Mouse (Mus musculus): ENCODE results near the gene Olfr1257. TPM values are rescaled to one million over a fixed set of nuclear protein-coding genes. Genes with fewer than 3 reads are reported as not detected.

Olfr1257 gene
- polyA plus RNA-seq (2017; shearing (Covaris generic)): not detected

DNA sequence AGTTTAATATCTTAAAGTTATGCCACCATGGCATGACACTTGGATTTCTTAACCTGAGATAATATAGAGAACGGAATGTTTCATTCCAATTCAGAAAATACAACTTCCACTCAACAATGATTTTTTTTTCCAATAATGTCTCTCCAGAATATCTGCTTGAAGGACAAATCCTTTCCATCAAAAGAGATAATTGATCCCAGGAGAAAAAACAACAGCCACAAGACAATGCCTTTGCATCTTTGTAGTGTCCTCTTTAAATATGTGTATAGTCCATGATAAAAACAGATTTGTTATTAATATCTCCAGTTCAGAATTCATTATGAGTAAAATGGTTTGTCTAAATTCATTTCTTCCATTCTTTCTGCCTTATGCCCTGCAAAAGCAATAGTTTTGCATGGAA is at the start of gene Olfr1257:
TSS of gene Olfr1257 (plus strand) at position 301 of the 400 bp plus-strand sequence.

DNA sequence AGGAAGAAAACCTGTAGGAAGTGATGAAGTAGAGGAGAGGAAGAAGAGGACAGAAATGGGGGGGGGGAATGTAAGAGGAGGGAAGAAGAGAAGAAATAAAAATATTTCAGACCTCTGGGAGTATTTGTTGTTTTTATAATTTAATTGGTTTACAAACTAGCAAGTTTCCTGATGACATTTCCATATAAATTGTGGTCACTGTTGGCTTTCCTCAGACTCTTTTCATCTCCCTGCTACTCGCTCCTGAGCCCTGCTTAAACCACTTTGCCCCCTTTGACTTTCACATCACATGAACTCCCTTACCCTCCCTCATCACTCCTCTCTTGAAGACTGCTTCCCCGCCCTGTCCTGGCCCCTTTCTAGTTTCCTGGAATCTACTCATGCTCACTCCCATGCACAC is 36.8 kb upstream of the Olfr1257 start, which contains the start of gene Olfr1256:
TSS of gene Olfr1256 (minus strand) at position 101 of the 400 bp plus-strand sequence.

DNA sequence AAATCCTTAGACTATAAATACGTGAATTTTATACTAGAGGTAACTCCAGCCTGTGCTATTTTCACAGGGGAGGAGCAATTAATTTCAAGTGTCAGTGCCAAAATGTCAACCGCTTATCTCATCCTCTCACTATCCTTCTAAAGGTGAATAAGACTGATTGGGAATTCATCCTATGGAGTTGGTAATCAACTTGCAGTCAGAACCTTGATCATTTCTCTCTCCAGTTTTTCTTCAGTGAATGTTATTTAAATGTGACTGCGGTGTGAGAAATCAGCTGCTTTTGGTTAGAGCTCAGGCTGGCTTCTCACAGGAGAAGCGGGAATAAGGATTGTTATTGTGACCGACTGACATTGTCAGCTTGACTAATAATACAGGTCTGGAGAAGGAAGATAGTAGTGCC is 30.1 kb upstream of the Olfr1257 start, which contains the start of gene Olfr48:
TSS of gene Olfr48 (minus strand) at position 101 of the 400 bp plus-strand sequence.

DNA sequence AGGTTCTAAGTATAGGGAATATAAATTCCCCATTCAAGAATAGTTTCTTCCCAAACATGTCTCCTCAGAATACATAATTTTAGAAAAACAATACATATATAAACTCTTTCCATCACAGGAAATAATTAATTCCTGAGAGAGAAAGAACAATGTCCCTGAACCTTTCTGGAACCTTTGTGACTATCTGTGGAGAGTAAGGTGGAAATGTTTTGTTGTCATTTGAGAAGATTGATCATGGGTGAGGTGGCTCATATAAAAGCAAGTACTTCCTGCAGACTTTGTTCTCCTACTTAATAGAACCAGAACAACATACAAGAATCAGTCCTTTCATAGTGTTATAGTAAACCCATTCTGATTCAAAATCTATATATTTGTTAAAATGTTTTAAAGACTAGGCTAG is 48.8 kb downstream of the Olfr1257 start, which contains the start of gene Olfr1258:
TSS of gene Olfr1258 (plus strand) at position 301 of the 400 bp plus-strand sequence.

Other genes with a start within 250 kb of the Olfr1257 start
- not detected for gene Olfr1249, start 243.5 kb upstream of the Olfr1257 start, polyA plus RNA-seq (2017; shearing (Covaris generic))
- gene Olfr1250, start 217.0 kb upstream of the Olfr1257 start, polyA plus RNA-seq (2017; shearing (Covaris generic)): not detected
- gene Olfr1251, start 206.5 kb upstream of the Olfr1257 start, polyA plus RNA-seq (2017; shearing (Covaris generic)): not detected
- gene Olfr1252, start 153.4 kb upstream of the Olfr1257 start, polyA plus RNA-seq (2017; shearing (Covaris generic)): not detected
- gene Olfr1253, start 121.3 kb upstream of the Olfr1257 start, polyA plus RNA-seq (2017; shearing (Covaris generic)): not detected
- not detected for gene Olfr1254, start 84.8 kb upstream of the Olfr1257 start, polyA plus RNA-seq (2017; shearing (Covaris generic))
- not detected for gene Olfr1255, start 66.4 kb upstream of the Olfr1257 start, polyA plus RNA-seq (2017; shearing (Covaris generic))
- not detected for gene Olfr1256, start 36.9 kb upstream of the Olfr1257 start, polyA plus RNA-seq (2017; shearing (Covaris generic))
- gene Olfr48, start 30.2 kb upstream of the Olfr1257 start, polyA plus RNA-seq (2017; shearing (Covaris generic)): not detected
- gene Olfr1258, start 48.9 kb downstream of the Olfr1257 start, polyA plus RNA-seq (2017; shearing (Covaris generic)): 0.05 TPM
- not detected for gene Olfr1259, start 70.2 kb downstream of the Olfr1257 start, polyA plus RNA-seq (2017; shearing (Covaris generic))
- gene Olfr1260, start 95.9 kb downstream of the Olfr1257 start, polyA plus RNA-seq (2017; shearing (Covaris generic)): 0.09 TPM
- gene Olfr1261, start 112.8 kb downstream of the Olfr1257 start, polyA plus RNA-seq (2017; shearing (Covaris generic)): not detected
- gene Olfr1262, start 121.7 kb downstream of the Olfr1257 start, polyA plus RNA-seq (2017; shearing (Covaris generic)): not detected
- gene Olfr1263, start 133.7 kb downstream of the Olfr1257 start, polyA plus RNA-seq (2017; shearing (Covaris generic)): 0.30 TPM
- 0.11 TPM for gene Olfr1264, start 147.1 kb downstream of the Olfr1257 start, polyA plus RNA-seq (2017; shearing (Covaris generic))
- gene Olfr1265, start 156.9 kb downstream of the Olfr1257 start, polyA plus RNA-seq (2017; shearing (Covaris generic)): not detected
- gene Olfr140, start 185.2 kb downstream of the Olfr1257 start, polyA plus RNA-seq (2017; shearing (Covaris generic)): not detected
- 0.12 TPM for gene Olfr1269, start 243.0 kb downstream of the Olfr1257 start, polyA plus RNA-seq (2017; shearing (Covaris generic))

Measured in effector memory CD4-positive, alpha-beta T cell, adult 7 months (primary cell).